Mouse (Mus musculus) kidney, postnatal 0 days (tissue): ENCODE measurements around the gene Taar7f. TPM values are rescaled to one million over a fixed set of nuclear protein-coding genes. Genes with fewer than 3 reads are reported as not detected.
"Not testable (repeated sequence)": the region's sequence is repeated elsewhere in the genome, so short reads cannot be mapped to it uniquely, and the experiment has no call there.

ENCODE experiments used
- ATAC-seq: fragments of 200-750 bp; cut with Nextera tagmentation; replicated peaks from 2 replicates; pipeline ENCODE4 v1.8.0; 2017; ENCODE audit warnings: low read depth, moderate number of reproducible peaks, moderate TSS enrichment, moderate library complexity; ENCODE audit not compliant: low FRiP score
- DNase-seq: peaks from one replicate; pipeline ENCODE4 v3.0.0-alpha.2; 2016; ENCODE audit warnings: low spot score
- H3K27ac ChIP-seq: fragments of 300-500 bp; sonication (generic); 2 replicates; pipeline ENCODE4 v1.5.1; 2014; ENCODE audit warnings: mild to moderate bottlenecking
- H3K27me3 ChIP-seq: fragments of 300-500 bp; sonication (generic); 2 replicates; pipeline ENCODE4 v1.6.1; 2014; ENCODE audit warnings: low read length, mixed read lengths; ENCODE audit not compliant: insufficient read depth
- H3K36me3 ChIP-seq: fragments of 300-500 bp; sonication (generic); 2 replicates; pipeline ENCODE4 v1.6.1; 2014; ENCODE audit warnings: low read length, mixed read lengths; ENCODE audit not compliant: insufficient read depth
- H3K4me1 ChIP-seq: fragments of 300-500 bp; sonication (generic); replicated peaks from 2 replicates; pipeline ENCODE4 v1.6.1; 2014; ENCODE audit warnings: antibody characterized with exemption, low read length, mixed read lengths; ENCODE audit not compliant: insufficient read depth
- H3K4me2 ChIP-seq: fragments of 300-500 bp; sonication (generic); 2 replicates; pipeline ENCODE4 v1.6.1; 2014; ENCODE audit warnings: mild to moderate bottlenecking, low read length, moderate library complexity, mixed read lengths
- H3K4me3 ChIP-seq: fragments of 300-500 bp; sonication (generic); replicated peaks from 2 replicates; pipeline ENCODE4 v1.5.1; 2014; ENCODE audit warnings: low read depth, low read length
- H3K9ac ChIP-seq: fragments of 300-500 bp; sonication (generic); 2 replicates; pipeline ENCODE4 v1.6.1; 2014; ENCODE audit warnings: low read depth, low read length
- H3K9me3 ChIP-seq: fragments of 300-500 bp; sonication (generic); replicated peaks from 2 replicates; pipeline ENCODE4 v1.6.1; 2016; ENCODE audit warnings: low read length, inconsistent platforms, mixed read lengths
- CTCF ChIP-seq: IDR thresholded peaks from 2 replicates; pipeline ENCODE4 v1.5.1; 2016; ENCODE audit warnings: antibody characterized with exemption, low read depth, mild to moderate bottlenecking, moderate library complexity
- WGBS: fragments of 180-500 bp; shearing (Covaris S2); extraction: QIAGEN DNeasy Blood & Tissue Kit; methylation state at CpG from one replicate; pipeline ENCODE4 v1.1.7; 2014; 5-methylcytosine and 5-hydroxymethylcytosine counted together
- polyA plus RNA-seq: library from polyadenylated mRNA; unstranded; fragments of >200 nt; fragmentation: Nextera tagmentation; extraction: Ambion mirVana; gene quantifications from 2 replicates; pipeline ENCODE4 v1.2.1, GENCODE M21; 2015

Taar7f gene
- polyA plus RNA-seq, 1 experiment from 2014 or later: not detected

DNA sequence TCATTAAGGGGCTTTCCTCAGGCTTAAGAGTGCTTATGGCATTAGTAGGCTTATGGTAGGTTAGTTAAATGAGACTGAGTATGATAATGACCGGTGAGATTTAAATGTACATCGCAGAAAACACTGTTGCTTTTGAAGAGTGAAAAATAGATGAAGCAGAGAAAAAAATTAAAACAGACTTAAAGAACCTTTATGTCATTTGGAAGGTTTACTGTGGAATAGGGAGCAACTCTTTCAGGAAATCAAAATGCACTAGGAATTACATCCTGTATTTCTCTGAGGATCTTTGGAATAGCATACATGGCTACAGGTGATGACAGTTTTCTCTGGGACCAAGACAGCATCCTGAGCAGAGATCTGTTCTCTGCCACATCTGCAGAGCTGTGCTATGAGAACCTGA is 12.0 kb upstream of the Taar7f start, which contains the start of gene Taar7e:
TSS of gene Taar7e (plus strand) at position 301 of the 400 bp plus-strand sequence.
- Histone ChIP-seq H3K36me3 (no peaks in the 10 kb centered on the region), H3K9ac (no peak within 1 kb of the TSS), H3K9me3 (no peaks in the 10 kb centered on the region), H3K4me2 (no peak within 1 kb of the TSS), H3K27me3 (no peaks in the 10 kb centered on the region), H3K4me3 (no peak within 1 kb of the TSS), H3K27ac (no peak within 1 kb of the TSS), H3K4me1 (no peaks in the 10 kb centered on the region)
- DNase-seq: no peak
- WGBS: 92% methylated on average over 2 of the region's 2 CpGs
- ATAC-seq: no peak
- TF ChIP-seq CTCF: no peak

DNA sequence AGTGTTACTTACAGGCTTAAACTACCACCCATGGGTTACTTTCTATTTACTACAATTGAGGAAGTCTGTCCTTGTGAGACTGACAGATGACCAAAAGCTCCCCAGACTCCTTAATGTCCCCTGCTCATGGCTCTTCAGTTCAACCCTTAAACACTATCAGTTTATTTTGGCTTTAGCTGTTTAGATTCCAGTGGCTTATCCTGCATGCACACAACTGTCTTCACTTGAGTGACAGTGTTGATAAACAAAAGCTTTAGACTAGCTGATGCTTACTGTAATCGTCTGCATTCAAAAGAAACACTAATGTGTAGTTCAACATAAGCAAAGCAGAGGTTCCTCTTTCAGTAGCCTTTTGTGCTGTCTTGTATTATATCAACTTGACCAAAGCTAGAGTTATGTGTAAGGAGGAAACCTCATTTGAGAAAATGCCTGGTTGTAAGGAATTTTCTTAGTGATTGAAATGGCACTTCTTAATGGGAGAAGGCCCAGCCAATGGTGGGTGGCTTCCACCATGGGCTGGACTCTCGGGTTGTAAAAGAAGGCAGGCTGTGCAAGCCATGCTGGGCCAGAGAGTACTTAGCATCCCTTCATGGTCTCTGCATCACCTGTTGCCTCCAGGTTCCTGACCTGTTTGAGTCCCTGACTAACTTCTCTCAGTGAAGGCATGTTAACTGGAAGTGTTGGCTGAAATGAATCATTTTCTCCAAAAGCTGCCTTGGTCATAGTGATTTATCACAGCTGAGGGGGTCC is 9.0 kb upstream of the Taar7f start:
- Histone ChIP-seq H3K27me3 (no peaks in the 10 kb centered on the region), H3K9me3 (no peaks in the 10 kb centered on the region), H3K9ac (no peak overlapping the region), H3K4me1 (no peaks in the 10 kb centered on the region), H3K36me3 (no peaks in the 10 kb centered on the region), H3K4me2 (no peak overlapping the region), H3K27ac (no peak overlapping the region), H3K4me3 (no peak overlapping the region)
- ATAC-seq (no peak), DNase-seq (no peak)
- WGBS: 70% methylated on average over 2 of the region's 2 CpGs
- TF ChIP-seq CTCF: no peak

DNA sequence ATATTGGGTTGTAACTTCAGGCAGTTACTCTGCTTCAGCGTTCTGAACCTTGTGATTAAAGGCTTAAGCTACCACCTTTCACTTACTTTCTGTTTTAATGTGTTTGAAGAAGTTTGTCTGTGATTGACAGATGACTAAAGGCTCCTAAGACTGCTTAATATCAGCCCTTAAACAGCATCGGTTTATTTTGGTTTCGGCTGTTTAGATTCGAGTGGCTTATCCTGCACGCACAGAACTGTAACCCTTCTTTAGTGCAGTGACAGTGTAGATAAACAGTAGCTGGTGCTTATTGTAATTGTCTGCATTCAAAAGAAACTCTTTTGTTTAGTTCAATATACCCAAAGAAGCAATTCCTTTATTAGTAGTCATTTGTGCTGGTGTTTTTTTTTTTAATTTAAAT is 2.7 kb downstream of the Taar7f start:
- no peak overlapping the region for H3K27ac ChIP-seq
- no peaks in the 10 kb centered on the region for H3K27me3 ChIP-seq
- H3K4me2 ChIP-seq: no peak overlapping the region
- ATAC-seq (no peak), DNase-seq (no peak)
- H3K36me3 ChIP-seq: no peaks in the 10 kb centered on the region
- no peak for TF ChIP-seq CTCF
- 74% methylated on average over 5 of the region's 5 CpGs for WGBS
- no peak overlapping the region for H3K4me3 ChIP-seq
- H3K9me3 ChIP-seq: no peaks in the 10 kb centered on the region
- H3K9ac ChIP-seq: no peak overlapping the region
- no peaks in the 10 kb centered on the region for H3K4me1 ChIP-seq

DNA sequence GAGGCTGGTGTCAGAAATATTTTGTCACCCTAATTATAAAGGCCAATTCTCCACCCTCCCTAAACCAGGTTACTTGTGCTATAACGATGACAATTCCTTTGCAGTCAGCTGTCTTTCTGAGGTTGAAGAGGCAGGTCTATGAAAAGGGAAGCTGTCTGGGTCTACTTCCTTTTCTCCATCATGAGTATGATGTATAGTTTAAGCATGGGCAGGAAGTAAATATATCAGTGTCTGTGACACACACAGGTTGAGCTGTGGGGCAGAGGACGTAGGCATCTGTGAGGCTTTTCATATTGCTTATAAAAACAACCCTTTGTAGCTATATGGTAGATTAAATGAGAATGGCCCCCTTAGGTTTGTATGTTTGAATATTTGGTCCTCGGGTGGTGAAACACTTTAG is 9.7 kb downstream of the Taar7f start:
- 79% methylated on average over 3 of the region's 3 CpGs for WGBS
- Histone ChIP-seq H3K27me3 (no peaks in the 10 kb centered on the region), H3K4me1 (no peaks in the 10 kb centered on the region), H3K4me3 (no peak overlapping the region), H3K27ac (no peak overlapping the region), H3K4me2 (no peak overlapping the region), H3K9ac (no peak overlapping the region), H3K36me3 (no peaks in the 10 kb centered on the region), H3K9me3 (no peaks in the 10 kb centered on the region)
- DNase-seq (no peak), ATAC-seq (no peak)
- no peak for TF ChIP-seq CTCF

DNA sequence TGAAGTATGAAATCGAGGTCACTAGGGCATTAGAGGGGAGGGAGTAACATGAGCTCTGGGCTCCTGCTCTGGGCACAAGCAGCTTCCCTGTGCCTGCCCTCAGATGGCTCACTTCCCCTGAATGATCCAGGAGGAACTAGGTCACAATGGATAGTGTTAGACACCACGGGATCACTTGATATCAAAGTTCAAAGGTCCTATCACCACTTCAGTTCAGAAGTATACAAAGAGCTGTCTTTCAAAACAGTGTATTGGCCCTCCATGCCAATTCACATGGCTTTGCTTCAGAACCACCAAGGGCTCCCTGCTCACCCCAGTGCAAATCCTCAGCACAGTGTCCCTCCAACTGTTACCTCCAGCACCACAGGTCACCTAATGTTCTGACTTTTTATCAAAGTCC is 25.4 kb downstream of the Taar7f start:
- H3K4me2 ChIP-seq, H3K4me3 ChIP-seq, H3K9me3 ChIP-seq, H3K36me3 ChIP-seq, H3K4me1 ChIP-seq, H3K9ac ChIP-seq, ATAC-seq, DNase-seq, H3K27me3 ChIP-seq, H3K27ac ChIP-seq: not testable (repeated sequence)
- 27% methylated on average over 2 of the region's 2 CpGs for WGBS

DNA sequence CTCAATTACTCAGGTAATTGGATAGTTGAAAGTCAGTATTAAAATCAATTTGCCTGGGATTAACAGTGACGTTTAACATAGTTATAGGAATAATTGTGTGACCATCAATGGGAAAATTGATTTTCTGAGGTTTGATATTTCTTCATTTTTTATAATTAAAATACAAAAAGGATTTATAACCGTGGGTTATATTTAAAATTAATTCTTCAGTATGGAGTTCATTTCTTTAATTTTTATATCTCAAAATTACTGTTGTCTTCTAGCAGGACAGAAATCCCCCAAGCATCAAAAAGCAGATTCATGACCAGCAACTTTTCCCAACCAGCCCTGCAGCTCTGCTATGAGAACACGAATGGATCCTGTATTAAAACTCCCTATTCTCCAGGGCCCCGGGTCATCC is 26.9 kb downstream of the Taar7f start, which contains the start of gene Taar8a:
TSS of gene Taar8a (plus strand) at position 301 of the 400 bp plus-strand sequence.
- not testable (repeated sequence) for H3K4me3 ChIP-seq, H3K4me1 ChIP-seq, H3K27me3 ChIP-seq, H3K27ac ChIP-seq, H3K9me3 ChIP-seq, H3K4me2 ChIP-seq, H3K9ac ChIP-seq, H3K36me3 ChIP-seq, ATAC-seq, DNase-seq
- 90% methylated on average over 2 of the region's 4 CpGs for WGBS

DNA sequence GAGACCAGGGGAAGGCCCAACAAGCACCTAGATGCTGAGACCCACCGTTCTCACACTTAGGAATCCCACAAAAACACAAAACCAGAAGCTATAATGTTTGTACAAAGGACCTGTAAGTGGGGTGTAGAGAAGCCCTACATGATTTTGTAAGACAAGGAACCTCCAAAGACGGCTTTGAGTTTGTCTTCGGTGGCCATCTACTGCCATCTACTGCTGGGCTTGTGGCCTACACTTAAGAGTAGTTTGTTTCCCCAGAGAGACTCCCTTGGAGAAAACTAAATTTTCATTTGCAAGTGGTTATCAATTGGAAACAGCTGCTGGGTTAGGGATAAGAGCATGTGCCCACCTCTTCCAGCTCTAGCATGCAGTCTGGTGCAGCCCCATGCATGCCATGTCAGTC is 30.9 kb downstream of the Taar7f start:
- Histone ChIP-seq H3K9ac (no peak overlapping the region), H3K27me3 (no peaks in the 10 kb centered on the region), H3K27ac (no peak overlapping the region), H3K36me3 (no peaks in the 10 kb centered on the region), H3K4me3 (no peak overlapping the region), H3K4me1 (no peaks in the 10 kb centered on the region), H3K4me2 (no peak overlapping the region), H3K9me3 (no peaks in the 10 kb centered on the region)
- peak; percentile 83 for TF ChIP-seq CTCF
- DNase-seq (peak; percentile 81), ATAC-seq (no peak)
- WGBS: 49% methylated on average over 3 of the region's 3 CpGs
